Mouse (Mus musculus) kidney, adult 2 months (tissue): ENCODE measurements around the gene Cdh23. TPM values are rescaled to one million over a fixed set of nuclear protein-coding genes. Genes with fewer than 3 reads are reported as not detected.
"Not testable (repeated sequence)": the region's sequence is repeated elsewhere in the genome, so short reads cannot be mapped to it uniquely, and the experiment has no call there.

Experiments used
- DNase-seq: peaks from one replicate; pipeline ENCODE4 v3.0.0; 2021
- H3K27ac ChIP-seq: fragments of 200-500 bp; 2 replicates; pipeline ENCODE4 v1.5.1; 2012; ENCODE audit warnings: low read depth, low read length, control low read depth, inconsistent platforms; ENCODE audit not compliant: insufficient read depth
- H3K27me3 ChIP-seq: fragments of 200-500 bp; replicated peaks from 2 replicates; pipeline ENCODE4 v1.6.1; 2012; ENCODE audit warnings: mild to moderate bottlenecking, moderate library complexity, low read length, inconsistent platforms; ENCODE audit not compliant: control insufficient read depth, insufficient read depth
- H3K36me3 ChIP-seq: fragments of 200-500 bp; 2 replicates; pipeline ENCODE4 v1.6.1; 2012; ENCODE audit warnings: mild to moderate bottlenecking, moderate library complexity, low read length, inconsistent platforms; ENCODE audit not compliant: control insufficient read depth, insufficient read depth
- H3K4me1 ChIP-seq: fragments of 200-500 bp; 2 replicates; pipeline ENCODE4 v1.6.1; 2011; ENCODE audit warnings: low read length; ENCODE audit not compliant: control insufficient read depth, insufficient read depth
- H3K4me3 ChIP-seq: fragments of 200-500 bp; 2 replicates; pipeline ENCODE4 v1.5.1; 2011; ENCODE audit warnings: mild to moderate bottlenecking, low read depth, low read length, control low read depth; ENCODE audit not compliant: insufficient read depth
- CTCF ChIP-seq: fragments of 200-500 bp; conservative IDR thresholded peaks from 2 replicates; pipeline ENCODE4 v1.5.1; 2011; ENCODE audit warnings: low read depth, mild to moderate bottlenecking, control low read depth, low read length, moderate library complexity, mixed read lengths; ENCODE audit not compliant: insufficient read depth, insufficient read length
- POLR2A ChIP-seq: fragments of 200-500 bp; IDR thresholded peaks from one replicate; pipeline ENCODE4 v1.6.1; 2011; ENCODE audit warnings: low read depth, low read length, control low read depth
- WGBS: fragments of 180-500 bp; shearing (Covaris S2); methylation state at CpG from one replicate; pipeline ENCODE4 v1.1.7; 2018; 5-methylcytosine and 5-hydroxymethylcytosine counted together
- polyA plus RNA-seq: library from polyadenylated mRNA; depleted of rRNA; stranded (reverse); fragments of >200 nt; gene quantifications from 2 replicates; pipeline ENCODE4 v1.2.3, GENCODE M21; 2012

The Cdh23 gene
- polyA plus RNA-seq, 1 experiment = 0.17 TPM

DNA sequence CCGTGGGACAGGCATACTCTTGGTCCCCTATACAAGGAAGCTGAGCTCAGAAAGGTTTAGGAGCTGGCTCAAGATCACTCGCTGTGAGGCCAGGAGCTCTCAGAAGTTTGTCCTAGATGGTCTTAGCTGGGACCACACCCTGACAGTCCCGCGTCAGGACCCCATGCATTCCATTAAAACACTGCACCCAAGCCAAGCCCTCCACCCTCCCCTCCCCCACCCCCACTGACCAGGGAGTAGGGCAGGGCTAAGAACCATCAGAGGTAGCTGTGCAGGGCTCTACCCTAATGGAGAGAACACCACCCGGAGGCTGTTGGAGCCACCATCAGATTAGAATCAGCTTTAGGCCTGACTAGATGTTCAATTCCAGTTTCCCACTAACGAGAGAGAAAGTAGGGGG lies 28.2 kb upstream of the Cdh23 start:
- H3K4me1 ChIP-seq = no peaks in the 10 kb centered on the region
- 84% methylated on average over 6 of the region's 6 CpGs for WGBS

DNA sequence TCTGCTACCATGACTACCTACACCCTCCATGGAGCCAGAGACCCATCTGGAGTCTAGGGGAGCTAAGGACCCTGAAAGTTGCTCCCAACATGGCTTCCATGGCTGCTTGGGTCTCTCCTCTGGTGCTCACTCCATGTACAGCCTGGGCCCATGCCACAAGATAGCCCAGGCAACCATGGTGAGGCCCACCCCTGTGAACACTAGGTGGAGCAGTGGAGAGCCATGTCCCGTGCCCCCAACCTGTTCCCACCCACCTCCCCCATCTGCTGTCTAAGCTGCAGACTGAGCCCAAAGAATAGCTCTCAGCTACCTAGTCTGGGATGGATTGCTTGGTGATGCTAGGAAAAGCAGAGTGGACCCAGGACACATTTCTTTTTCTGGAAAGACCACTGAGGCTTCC lies 27.1 kb upstream of the Cdh23 start:
- 57% methylated on average over 1 of the region's 1 CpGs for WGBS
- Histone ChIP-seq H3K27ac (no peak overlapping the region), H3K4me3 (no peak overlapping the region), H3K4me1 (no peaks in the 10 kb centered on the region), H3K36me3 (no peaks in the 10 kb centered on the region), H3K27me3 (no peaks in the 10 kb centered on the region)
- no peak for DNase-seq
- TF ChIP-seq POLR2A (no peak), CTCF (0 out of 2 replicates have a peak, but pooled peaks have one; percentile 24)

More for the DNA sequence above, 28.2 kb upstream of the Cdh23 start:
- TF ChIP-seq CTCF (no peak), POLR2A (no peak)
- Histone ChIP-seq H3K36me3 (no peaks in the 10 kb centered on the region), H3K27ac (no peak overlapping the region), H3K4me3 (no peak overlapping the region), H3K27me3 (no peaks in the 10 kb centered on the region)
- DNase-seq = no peak

DNA sequence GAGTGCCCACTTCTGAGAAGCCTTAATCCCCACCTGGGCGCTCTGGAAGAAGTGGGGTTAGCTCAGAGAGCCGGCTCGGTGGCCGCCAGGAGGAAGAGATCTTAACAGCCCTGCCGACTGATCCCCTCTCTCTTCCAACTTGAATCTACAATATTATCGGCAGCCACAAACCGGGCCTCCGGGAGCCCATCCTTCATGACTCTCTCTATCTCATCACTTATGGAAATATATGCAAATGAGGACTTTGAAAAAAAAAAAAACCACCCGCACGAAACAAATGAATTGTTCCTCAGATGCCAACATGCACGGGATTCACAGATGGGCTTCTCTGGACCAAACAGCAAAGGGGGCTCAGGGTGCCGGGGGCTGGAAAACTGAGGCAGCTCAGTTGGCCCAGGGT lies 25.4 kb upstream of the Cdh23 start:
- Histone ChIP-seq H3K27ac (no peak overlapping the region), H3K36me3 (no peaks in the 10 kb centered on the region), H3K27me3 (no peaks in the 10 kb centered on the region), H3K4me3 (no peak overlapping the region), H3K4me1 (no peaks in the 10 kb centered on the region)
- DNase-seq = no peak
- 74% methylated on average over 12 of the region's 12 CpGs for WGBS
- TF ChIP-seq CTCF (no peak), POLR2A (no peak)

DNA sequence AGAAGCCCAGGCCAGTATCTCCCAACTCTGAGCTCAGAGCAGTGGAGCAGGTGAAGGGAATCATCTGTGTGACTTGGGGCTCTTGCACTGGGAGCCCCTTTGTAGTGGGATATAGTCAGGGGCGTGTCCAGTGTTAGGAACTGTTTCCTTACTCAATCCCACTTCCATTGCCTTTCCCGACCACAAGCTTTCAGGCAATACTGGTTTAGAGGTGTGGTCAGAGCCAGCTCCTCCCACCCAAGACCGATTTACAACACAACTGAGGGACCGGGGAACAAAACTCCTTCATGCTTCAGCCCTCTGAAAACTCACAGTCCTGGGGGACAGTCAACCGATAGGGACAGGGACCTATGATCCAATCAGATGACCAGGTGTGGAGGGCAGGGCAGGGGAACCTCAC lies 24.2 kb upstream of the Cdh23 start:
- DNase-seq = no peak
- no peak overlapping the region for H3K27ac ChIP-seq
- H3K36me3 ChIP-seq = peaks cover 3% of the 10 kb centered on the region; the same call in 1 of the 2 replicates
- WGBS = 84% methylated on average over 5 of the region's 5 CpGs
- no peaks in the 10 kb centered on the region; the same call in 1 of the 2 replicates for H3K4me1 ChIP-seq
- H3K4me3 ChIP-seq = no peak overlapping the region
- H3K27me3 ChIP-seq = no peaks in the 10 kb centered on the region
- TF ChIP-seq POLR2A (no peak), CTCF (no peak)

DNA sequence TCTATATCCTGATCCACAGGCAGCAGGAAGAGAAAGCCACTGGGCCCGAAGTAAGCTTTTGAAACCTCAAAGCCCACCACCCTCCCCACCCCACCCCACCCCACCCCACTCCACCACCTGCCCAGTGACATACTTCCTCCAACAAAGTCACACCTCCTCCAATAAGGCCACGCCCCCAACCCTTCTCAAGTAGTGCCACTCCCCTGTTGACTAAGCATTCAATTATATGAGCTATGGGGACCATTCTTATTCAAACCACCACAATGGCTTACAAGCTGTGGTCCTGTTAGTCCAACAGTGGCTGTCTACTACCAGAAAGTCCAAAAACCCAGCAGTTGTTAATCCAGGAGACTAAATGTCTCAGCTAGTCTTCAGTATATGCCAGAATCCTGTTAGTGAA lies 22.2 kb upstream of the Cdh23 start:
- Histone ChIP-seq H3K4me3 (no peak overlapping the region), H3K27ac (no peak overlapping the region), H3K36me3 (peaks cover 6% of the 10 kb centered on the region; the same call in 1 of the 2 replicates), H3K4me1 (no peaks in the 10 kb centered on the region; the same call in 1 of the 2 replicates), H3K27me3 (no peaks in the 10 kb centered on the region)
- WGBS = 100% methylated on average over 2 of the region's 2 CpGs
- TF ChIP-seq POLR2A (no peak), CTCF (no peak)
- no peak for DNase-seq

DNA sequence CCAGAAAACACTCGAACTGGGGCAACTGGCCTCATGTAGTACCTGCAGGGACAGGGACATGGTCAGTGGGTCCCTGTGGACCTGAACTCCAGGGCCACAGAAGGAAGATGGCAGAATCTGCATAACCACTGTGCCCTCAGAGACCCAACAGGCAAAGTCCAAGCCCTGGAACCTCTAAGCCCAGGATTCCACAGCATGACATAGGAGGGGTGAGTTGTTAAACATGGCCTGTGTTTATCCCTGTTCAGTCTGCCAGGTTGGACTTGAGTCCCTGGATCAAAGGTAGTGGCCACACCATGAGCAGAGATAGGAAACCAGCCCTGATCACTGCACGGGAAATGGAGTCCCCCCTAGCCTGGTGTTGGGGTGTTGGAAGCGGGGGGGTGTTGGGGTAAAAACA lies 20.2 kb upstream of the Cdh23 start:
- TF ChIP-seq CTCF = no peak
- no peak for TF ChIP-seq POLR2A
- H3K36me3 ChIP-seq = peaks cover 6% of the 10 kb centered on the region; the same call in 1 of the 2 replicates
- no peaks in the 10 kb centered on the region for H3K27me3 ChIP-seq
- H3K4me1 ChIP-seq = peaks cover 7% of the 10 kb centered on the region
- H3K4me3 ChIP-seq = no peak overlapping the region
- peak overlapping the region; percentile 85 for H3K27ac ChIP-seq
- DNase-seq = peak; percentile 81
- WGBS = 70% methylated on average over 3 of the region's 3 CpGs

DNA sequence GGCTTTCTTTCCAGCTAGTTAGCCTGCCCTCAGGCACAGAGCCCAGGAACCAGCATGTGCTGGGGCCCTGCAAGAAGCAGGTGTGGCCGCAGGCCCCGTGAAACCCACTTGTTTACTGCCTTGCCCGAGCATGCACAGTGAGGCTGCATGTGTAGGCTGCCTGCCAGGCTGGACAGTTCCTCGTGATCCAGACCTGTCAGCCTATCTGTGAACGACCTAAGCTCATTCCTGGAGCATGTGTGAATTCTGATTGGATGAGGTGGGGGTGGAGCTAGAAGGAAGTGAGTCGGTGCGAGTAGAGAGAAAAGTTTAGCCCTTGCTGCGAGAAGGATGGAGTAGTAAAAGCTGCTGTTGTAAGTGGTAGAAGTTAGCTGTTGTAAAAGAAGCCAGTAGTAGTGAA lies 16.0 kb upstream of the Cdh23 start:
- 42% methylated on average over 8 of the region's 8 CpGs for WGBS
- not testable (repeated sequence) for H3K4me3 ChIP-seq, H3K36me3 ChIP-seq, H3K27me3 ChIP-seq
- Histone ChIP-seq H3K27ac (peak overlapping the region; percentile 74), H3K4me1 (peaks cover 18% of the 10 kb centered on the region)
- peak; percentile 65 for DNase-seq

DNA sequence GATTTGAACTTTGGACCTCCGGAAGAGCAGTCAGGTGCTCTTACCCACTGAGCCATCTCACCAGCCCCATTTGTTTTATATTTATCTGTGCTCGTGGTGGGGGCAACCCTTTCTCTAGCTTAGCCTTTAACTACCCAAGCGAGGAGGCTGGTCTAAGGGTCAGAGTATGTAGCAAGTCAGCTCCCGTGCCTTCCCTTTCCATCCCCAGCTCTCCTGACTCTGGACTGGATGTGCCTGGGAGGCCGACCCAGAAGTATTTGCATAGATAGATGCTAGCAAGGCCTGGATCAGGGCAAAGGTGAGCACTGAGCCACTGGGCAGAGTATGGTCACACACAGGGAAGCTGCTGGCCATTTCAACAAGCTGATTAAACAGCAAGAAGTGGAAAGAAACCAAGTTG lies 12.5 kb upstream of the Cdh23 start:
- Histone ChIP-seq H3K4me1 (peaks cover 18% of the 10 kb centered on the region), H3K27me3 (no peaks in the 10 kb centered on the region), H3K36me3 (no peaks in the 10 kb centered on the region), H3K27ac (peak overlapping the region; percentile 71), H3K4me3 (no peak overlapping the region)
- peak; percentile 92 for DNase-seq
- TF ChIP-seq CTCF = no peak
- TF ChIP-seq POLR2A = no peak
- 51% methylated on average over 5 of the region's 5 CpGs for WGBS
